Mouse (Mus musculus): ENCODE measurements around the gene Rpl10a.

DNA sequence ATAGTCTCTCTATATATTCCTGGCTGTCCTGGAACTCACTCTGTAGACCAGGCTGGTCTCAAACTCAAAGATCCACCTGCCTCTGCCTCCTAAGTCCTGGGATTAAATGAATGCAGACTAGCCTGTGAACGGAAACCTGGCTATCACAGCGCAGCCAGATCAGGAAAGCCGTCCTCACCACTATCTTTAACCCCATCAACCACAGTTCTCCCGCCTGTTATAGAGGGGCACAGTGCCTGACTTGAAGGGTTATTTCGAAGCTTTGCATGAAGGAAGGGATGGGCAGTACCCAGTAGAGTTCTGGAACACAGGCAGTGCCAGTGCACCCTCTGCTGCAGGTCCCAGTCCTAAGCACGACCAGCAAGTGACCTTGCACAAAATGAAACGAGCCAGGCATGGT lies 36.9 kb upstream of the Rpl10a start:
- TF ChIP-seq GATA1 (IDR thresholded peaks at IDR 0.05; ENCODE audit: borderline replicate concordance, low read length) (no peak; the same call in 2 of the 3 replicates), FLI1 (IDR thresholded peaks at IDR 0.05; ENCODE audit: low read length) (no peak)

All from megakaryocyte, embryonic 14.5 days (primary cell).